Mouse (Mus musculus) ES-E14 (cell line): ENCODE measurements around the gene Samd10.

Experiments used
- CHD2 ChIP-seq: IDR thresholded peaks from 2 replicates; pipeline ENCODE4 v1.6.1; 2014; ENCODE audit warnings: mild to moderate bottlenecking, low read depth, low read length, inconsistent platforms
- HCFC1 ChIP-seq: IDR thresholded peaks from 2 replicates; pipeline ENCODE4 v1.6.1; 2012; ENCODE audit warnings: low read length, inconsistent platforms, borderline replicate concordance; ENCODE audit not compliant: insufficient read depth
- ZC3H11A ChIP-seq: IDR thresholded peaks from 2 replicates; pipeline ENCODE4 v1.6.1; 2012; ENCODE audit warnings: low read depth, mild to moderate bottlenecking, inconsistent platforms, low read length, borderline replicate concordance
- ZNF384 ChIP-seq: IDR thresholded peaks from 2 replicates; pipeline ENCODE4 v1.6.1; 2012; ENCODE audit warnings: low read depth, low read length, inconsistent platforms

- TF ChIP-seq ZNF384 (no peak), HCFC1 (no peak), ZC3H11A (no peak), CHD2 (no peak)
These were observed 31.7 kb downstream of the Samd10 start for GRCm38 (mm10) chr2:181567338-181567737.
